Mouse (Mus musculus): ENCODE measurements around the gene Obsl1. TPM values are rescaled to one million over a fixed set of nuclear protein-coding genes. Genes with fewer than 3 reads are reported as not detected.
A peak's percentile ranks its signal among the peaks of the same experiment; 100 is the strongest.

Gene Obsl1
- polyA plus RNA-seq, 1 experiment from 2014 or later: 33.2 TPM

- Histone ChIP-seq H3K4me1 (ENCODE audit: control insufficient read depth, insufficient read depth, low read length) (peaks cover 4% of the 10 kb centered on the region), H3K9me3 (ENCODE audit: control insufficient read depth, low read length) (no peaks in the 10 kb centered on the region), H3K36me3 (ENCODE audit: control insufficient read depth, insufficient read depth, low read length) (no peaks in the 10 kb centered on the region), H3K9ac (ENCODE audit: low read length) (no peak overlapping the region), H3K27me3 (ENCODE audit: control insufficient read depth, insufficient read depth, low read length) (peaks cover 3% of the 10 kb centered on the region; the same call in 1 of the 2 replicates), H3K27ac (ENCODE audit: low read depth, low read length) (no peak overlapping the region), H3K4me3 (ENCODE audit: low read depth, low read length) (no peak overlapping the region), H3K4me2 (no peak overlapping the region)
- 49% methylated on average over 17 of the region's 20 CpGs for WGBS
- DNase-seq (ENCODE audit: low spot score, missing footprints) (peak; percentile 44), ATAC-seq (ENCODE audit: low FRiP score) (no peak)
Observed at GRCm38 (mm10) chr1:75509586-75509985, 3.3 kb upstream of the Obsl1 start.

- Histone ChIP-seq H3K4me3 (ENCODE audit: low read depth, low read length) (peak within 1 kb of the TSS; percentile 77), H3K4me2 (peak within 1 kb of the TSS; percentile 68), H3K9me3 (ENCODE audit: control insufficient read depth, low read length) (no peaks in the 10 kb centered on the region), H3K36me3 (ENCODE audit: control insufficient read depth, insufficient read depth, low read length) (0 out of 2 replicates have a peak, but pooled peaks cover 2% of the 10 kb centered on the region), H3K27ac (ENCODE audit: low read depth, low read length) (peak within 1 kb of the TSS; percentile 65), H3K4me1 (ENCODE audit: control insufficient read depth, insufficient read depth, low read length) (peaks cover 7% of the 10 kb centered on the region), H3K9ac (ENCODE audit: low read length) (peak within 1 kb of the TSS; percentile 97), H3K27me3 (ENCODE audit: control insufficient read depth, insufficient read depth, low read length) (peaks cover 9% of the 10 kb centered on the region; the same call in 1 of the 2 replicates)
- WGBS: 81% methylated on average over 10 of the region's 10 CpGs
- no peak; the same call in 1 of the 2 replicates for ATAC-seq (ENCODE audit: low FRiP score)
- DNase-seq (ENCODE audit: low spot score, missing footprints): peak; percentile 84
Observed at GRCm38 (mm10) chr1:75507006-75507405, 754 bp upstream of the Obsl1 start, which contains the start of gene Inha. Gene Inha (plus strand): TSS chr1:75507077.

GRCm38 (mm10) chr1:75505159-75505955 lies 895 bp downstream of the Obsl1 start:
- ATAC-seq (ENCODE audit: low FRiP score): peak; percentile 70
- peaks cover 9% of the 10 kb centered on the region; the same call in 1 of the 2 replicates for H3K27me3 ChIP-seq (ENCODE audit: control insufficient read depth, insufficient read depth, low read length)
- no peaks in the 10 kb centered on the region for H3K9me3 ChIP-seq (ENCODE audit: control insufficient read depth, low read length)
- H3K4me1 ChIP-seq (ENCODE audit: control insufficient read depth, insufficient read depth, low read length): peaks cover 7% of the 10 kb centered on the region
- H3K4me2 ChIP-seq: peak overlapping the region; percentile 68
- H3K4me3 ChIP-seq (ENCODE audit: low read depth, low read length): peak overlapping the region; percentile 77
- peak; percentile 97 for DNase-seq (ENCODE audit: low spot score, missing footprints)
- H3K36me3 ChIP-seq (ENCODE audit: control insufficient read depth, insufficient read depth, low read length): peaks cover 16% of the 10 kb centered on the region
- peak overlapping the region; percentile 97 for H3K9ac ChIP-seq (ENCODE audit: low read length)
- 1% methylated on average over 82 of the region's 84 CpGs for WGBS
- H3K27ac ChIP-seq (ENCODE audit: low read depth, low read length): peak overlapping the region; percentile 65; the same call in 1 of the 2 replicates

GRCm38 (mm10) chr1:75504256-75505045 lies 1.8 kb downstream of the Obsl1 start:
- Histone ChIP-seq H3K4me2 (peak overlapping the region; percentile 68), H3K27ac (ENCODE audit: low read depth, low read length) (no peak overlapping the region), H3K9ac (ENCODE audit: low read length) (peak overlapping the region; percentile 97; the same call in 1 of the 2 replicates), H3K36me3 (ENCODE audit: control insufficient read depth, insufficient read depth, low read length) (peaks cover 19% of the 10 kb centered on the region), H3K27me3 (ENCODE audit: control insufficient read depth, insufficient read depth, low read length) (peaks cover 9% of the 10 kb centered on the region; the same call in 1 of the 2 replicates), H3K4me3 (ENCODE audit: low read depth, low read length) (peak overlapping the region; percentile 77; the same call in 1 of the 2 replicates), H3K4me1 (ENCODE audit: control insufficient read depth, insufficient read depth, low read length) (peaks cover 7% of the 10 kb centered on the region), H3K9me3 (ENCODE audit: control insufficient read depth, low read length) (no peaks in the 10 kb centered on the region)
- no peak for ATAC-seq (ENCODE audit: low FRiP score)
- WGBS: 64% methylated on average over 9 of the region's 9 CpGs
- peak; percentile 35 for DNase-seq (ENCODE audit: low spot score, missing footprints)

- no peak overlapping the region for H3K4me2 ChIP-seq
- no peak overlapping the region for H3K9ac ChIP-seq (ENCODE audit: low read length)
- 63% methylated on average over 23 of the region's 23 CpGs for WGBS
- DNase-seq (ENCODE audit: low spot score, missing footprints): no peak
- no peak for ATAC-seq (ENCODE audit: low FRiP score)
- H3K36me3 ChIP-seq (ENCODE audit: control insufficient read depth, insufficient read depth, low read length): peaks cover 20% of the 10 kb centered on the region
- no peaks in the 10 kb centered on the region for H3K9me3 ChIP-seq (ENCODE audit: control insufficient read depth, low read length)
- H3K4me3 ChIP-seq (ENCODE audit: low read depth, low read length): no peak overlapping the region
- H3K27me3 ChIP-seq (ENCODE audit: control insufficient read depth, insufficient read depth, low read length): peaks cover 9% of the 10 kb centered on the region; the same call in 1 of the 2 replicates
- no peak overlapping the region for H3K27ac ChIP-seq (ENCODE audit: low read depth, low read length)
- peaks cover 7% of the 10 kb centered on the region for H3K4me1 ChIP-seq (ENCODE audit: control insufficient read depth, insufficient read depth, low read length)
Observed at GRCm38 (mm10) chr1:75503651-75503980, 2.6 kb downstream of the Obsl1 start.

GRCm38 (mm10) chr1:75502945-75503650 lies 3.2 kb downstream of the Obsl1 start:
- no peak for DNase-seq (ENCODE audit: low spot score, missing footprints)
- ATAC-seq (ENCODE audit: low FRiP score): no peak
- H3K27ac ChIP-seq (ENCODE audit: low read depth, low read length): no peak overlapping the region
- no peak overlapping the region for H3K9ac ChIP-seq (ENCODE audit: low read length)
- H3K4me1 ChIP-seq (ENCODE audit: control insufficient read depth, insufficient read depth, low read length): peaks cover 7% of the 10 kb centered on the region
- 91% methylated on average over 23 of the region's 25 CpGs for WGBS
- H3K36me3 ChIP-seq (ENCODE audit: control insufficient read depth, insufficient read depth, low read length): peaks cover 20% of the 10 kb centered on the region
- H3K4me3 ChIP-seq (ENCODE audit: low read depth, low read length): no peak overlapping the region
- peaks cover 9% of the 10 kb centered on the region; the same call in 1 of the 2 replicates for H3K27me3 ChIP-seq (ENCODE audit: control insufficient read depth, insufficient read depth, low read length)
- no peaks in the 10 kb centered on the region for H3K9me3 ChIP-seq (ENCODE audit: control insufficient read depth, low read length)
- no peak overlapping the region for H3K4me2 ChIP-seq

- Histone ChIP-seq H3K4me1 (ENCODE audit: control insufficient read depth, insufficient read depth, low read length) (peaks cover 7% of the 10 kb centered on the region), H3K36me3 (ENCODE audit: control insufficient read depth, insufficient read depth, low read length) (peaks cover 20% of the 10 kb centered on the region), H3K4me3 (ENCODE audit: low read depth, low read length) (no peak overlapping the region), H3K27me3 (ENCODE audit: control insufficient read depth, insufficient read depth, low read length) (peaks cover 7% of the 10 kb centered on the region; the same call in 1 of the 2 replicates), H3K9me3 (ENCODE audit: control insufficient read depth, low read length) (no peaks in the 10 kb centered on the region), H3K27ac (ENCODE audit: low read depth, low read length) (no peak overlapping the region), H3K4me2 (no peak overlapping the region), H3K9ac (ENCODE audit: low read length) (no peak overlapping the region)
- ATAC-seq (ENCODE audit: low FRiP score) (no peak), DNase-seq (ENCODE audit: low spot score, missing footprints) (no peak)
- WGBS: 99% methylated on average over 9 of the region's 9 CpGs
Observed at GRCm38 (mm10) chr1:75501905-75502304, 4.3 kb downstream of the Obsl1 start.

GRCm38 (mm10) chr1:75499441-75499840 lies 6.8 kb downstream of the Obsl1 start:
- ATAC-seq (ENCODE audit: low FRiP score) (no peak), DNase-seq (ENCODE audit: low spot score, missing footprints) (no peak)
- H3K36me3 ChIP-seq (ENCODE audit: control insufficient read depth, insufficient read depth, low read length): peaks cover 20% of the 10 kb centered on the region
- no peaks in the 10 kb centered on the region for H3K9me3 ChIP-seq (ENCODE audit: control insufficient read depth, low read length)
- H3K27me3 ChIP-seq (ENCODE audit: control insufficient read depth, insufficient read depth, low read length): peaks cover 7% of the 10 kb centered on the region; the same call in 1 of the 2 replicates
- no peak overlapping the region for H3K9ac ChIP-seq (ENCODE audit: low read length)
- no peak overlapping the region for H3K4me3 ChIP-seq (ENCODE audit: low read depth, low read length)
- no peak overlapping the region for H3K4me2 ChIP-seq
- 86% methylated on average over 7 of the region's 7 CpGs for WGBS
- H3K27ac ChIP-seq (ENCODE audit: low read depth, low read length): no peak overlapping the region
- peaks cover 3% of the 10 kb centered on the region for H3K4me1 ChIP-seq (ENCODE audit: control insufficient read depth, insufficient read depth, low read length)

Data from midbrain, embryonic 11.5 days (tissue).